ENCODE assay signal across 8 mouse cellular contexts in the genomic region with DNA sequence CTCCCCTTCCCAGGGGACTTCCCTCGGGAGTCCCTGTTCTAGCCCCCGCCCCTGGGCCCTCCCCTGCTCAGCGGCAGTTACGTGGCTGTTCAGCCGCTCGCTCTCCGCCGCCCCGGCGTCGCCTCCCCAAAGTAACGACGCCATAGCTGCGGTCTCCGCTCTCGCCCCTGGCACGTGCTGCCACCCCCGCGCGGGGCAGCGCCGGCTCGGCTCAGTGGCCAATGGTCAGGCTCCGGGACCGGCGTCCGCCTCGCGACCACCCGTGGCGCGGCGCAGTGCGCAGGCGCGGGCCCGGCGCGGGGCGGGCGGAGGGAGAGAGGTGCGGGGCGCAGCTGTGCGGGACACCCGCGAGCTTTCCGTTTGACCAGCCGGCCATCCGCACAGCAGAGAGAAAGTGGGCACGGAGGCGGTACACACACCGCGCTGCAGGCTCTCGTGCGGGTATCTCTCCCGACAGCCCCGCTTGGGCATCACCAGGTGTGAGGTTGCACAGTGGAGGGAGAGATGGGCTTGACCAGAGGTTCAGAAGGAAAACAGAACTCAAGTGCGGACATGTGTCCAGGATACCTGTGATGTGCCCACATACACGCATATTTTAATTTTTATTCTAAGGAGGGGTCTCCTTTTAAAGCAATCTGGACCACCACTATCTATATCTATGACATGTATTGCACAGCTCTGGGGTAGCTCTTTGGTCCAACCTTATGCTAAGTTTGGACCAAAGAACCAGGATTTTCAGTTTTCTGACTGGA. TPM values are rescaled to one million over a fixed set of nuclear protein-coding genes. Genes with fewer than 3 reads are reported as not detected.
DNase-seq lines count a peak whose midpoint lies in the region; ATAC-seq and TF ChIP-seq lines count a peak whose summit lies in the region.

A gene (minus strand): TSS at position 272 of the 752 bp plus-strand sequence.
A gene (plus strand): TSS at position 339 of the 752 bp plus-strand sequence.

- H3K4me3 ChIP-seq in megakaryocyte, embryonic 14.5 days (replicated peaks) = peak within 1 kb of the TSS; percentile 97
- H3K4me3 ChIP-seq in forebrain, embryonic 16.5 days (replicated peaks; ENCODE audit: low read length) = peak within 1 kb of the TSS; percentile 58
- H3K4me3 ChIP-seq in liver, embryonic 14.5 days (ENCODE audit: insufficient read depth in 1 of 2, low read depth in 2 of 2, low read length in 2 of 2) = peak within 1 kb of the TSS; percentile 70 to 86

- H3K9me3 ChIP-seq in megakaryocyte, embryonic 14.5 days = 0 out of 2 replicates have a peak, but pooled peaks cover 2% of the 10 kb centered on the region
- no peaks in the 10 kb centered on the region for H3K9me3 ChIP-seq in forebrain, embryonic 16.5 days (ENCODE audit: control insufficient read depth, low read length)
- H3K9me3 ChIP-seq in liver, embryonic 14.5 days (ENCODE audit: control insufficient read depth, low read length) = no peaks in the 10 kb centered on the region

- WGBS in forebrain, embryonic 16.5 days = under 1% methylated on average over 59 of the region's 59 CpGs
- under 1% methylated on average over 58 of the region's 59 CpGs for WGBS in liver, embryonic 14.5 days (ENCODE audit: insufficient replicate concordance)

- H3K27ac ChIP-seq in forebrain, embryonic 16.5 days (ENCODE audit: low read length) = peak within 1 kb of the TSS; percentile 78
- no peak within 1 kb of the TSS for H3K27ac ChIP-seq in liver, embryonic 14.5 days

- peaks cover 40% of the 10 kb centered on the region for H3K27me3 ChIP-seq in megakaryocyte, embryonic 14.5 days (replicated peaks)
- peaks cover 2% of the 10 kb centered on the region; the same call in 1 of the 2 replicates for H3K27me3 ChIP-seq in forebrain, embryonic 16.5 days (replicated peaks; ENCODE audit: control insufficient read depth, insufficient read depth, low read length)
- H3K27me3 ChIP-seq in liver, embryonic 14.5 days (ENCODE audit: control insufficient read depth, insufficient read depth, low read length) = peaks cover 34% of the 10 kb centered on the region

- peak; percentile 92 for DNase-seq in cerebellum, adult 11-12 months
- peak; percentile 43 for DNase-seq in kidney, postnatal 14 days
- no peak for DNase-seq in liver, embryonic 14.5 days (ENCODE audit: low read depth in 3 of 3, low spot score in 3 of 3)
- peak; percentile 79 for DNase-seq in right cerebral cortex, postnatal 14 days
- DNase-seq in ovary, postnatal 14 days (ENCODE audit: low spot score) = no peak

- no peak for ATAC-seq in megakaryocyte, adult 5-6 weeks (ENCODE audit: poor library complexity, severe bottlenecking)
- ATAC-seq in forebrain, embryonic 16.5 days = peak; percentile 68
- ATAC-seq in liver, embryonic 14.5 days (ENCODE audit: insufficient read depth) = peak; percentile 27; the same call in 1 of the 2 replicates

- no peak for TF ChIP-seq EP300 in liver, embryonic 14.5 days (IDR thresholded peaks at IDR 0.05; ENCODE audit: low read depth)

- H3K4me2 ChIP-seq in forebrain, embryonic 16.5 days (ENCODE audit: low read length) = peak within 1 kb of the TSS; percentile 97
- H3K4me2 ChIP-seq in liver, embryonic 14.5 days (ENCODE audit: low read depth) = peak within 1 kb of the TSS; percentile 69

- H3K9ac ChIP-seq in forebrain, embryonic 16.5 days (replicated peaks; ENCODE audit: low read depth, low read length) = peak within 1 kb of the TSS; percentile 73
- H3K9ac ChIP-seq in liver, embryonic 14.5 days (replicated peaks) = peak within 1 kb of the TSS; percentile 56

- TF ChIP-seq CTCF in liver, embryonic 14.5 days (IDR thresholded peaks at IDR 0.05; ENCODE audit: low read depth) = no peak

- peaks cover 18% of the 10 kb centered on the region for H3K36me3 ChIP-seq in megakaryocyte, embryonic 14.5 days (replicated peaks; ENCODE audit: low read length)
- peaks cover 10% of the 10 kb centered on the region; the same call in 1 of the 2 replicates for H3K36me3 ChIP-seq in forebrain, embryonic 16.5 days (ENCODE audit: control insufficient read depth, insufficient read depth)
- peaks cover 12% of the 10 kb centered on the region for H3K36me3 ChIP-seq in liver, embryonic 14.5 days (replicated peaks; ENCODE audit: control insufficient read depth, insufficient read depth, low read depth)

- peaks cover 29% of the 10 kb centered on the region for H3K4me1 ChIP-seq in megakaryocyte, embryonic 14.5 days
- H3K4me1 ChIP-seq in forebrain, embryonic 16.5 days (replicated peaks; ENCODE audit: control insufficient read depth, insufficient read depth, low read length) = peaks cover 17% of the 10 kb centered on the region
- H3K4me1 ChIP-seq in liver, embryonic 14.5 days (replicated peaks; ENCODE audit: control insufficient read depth in 2 of 2, insufficient read depth in 2 of 2, low read length in 1 of 2) = peaks cover 6 to 10% of the 10 kb centered on the region in 2 experiments

RNA-seq across cellular contexts. Expression of the first gene that starts in this region (rescaled TPM):
- not detected in 2 replicates for polyA plus RNA-seq in megakaryocyte, embryonic 14.5 days (2012; ENCODE audit: insufficient read depth, low replicate concordance)
- total RNA-seq in megakaryocyte, adult 5-6 weeks (2015) = 0.09 and 0.11 TPM in 2 replicates
- total RNA-seq in megakaryocyte, adult 5-6 weeks (2017) = 0.04 TPM in 1 of 2 replicates, not detected in the other
- polyA plus RNA-seq in forebrain, embryonic 16.5 days (2015; fragmentation: Nextera tagmentation; extraction: Ambion mirVana) = 19.4 and 21.6 TPM in 2 replicates
- 0.10 and 0.15 TPM in 2 replicates for polyA plus RNA-seq in liver, embryonic 14.5 days (2012; rRNA removed)
- 0.17 and 0.19 TPM in 2 replicates for polyA plus RNA-seq in liver, embryonic 14.5 days (2014; fragmentation: Nextera tagmentation; extraction: Ambion mirVana)

RNA-seq across cellular contexts. Expression of the second gene that starts in this region (rescaled TPM):
- polyA plus RNA-seq in megakaryocyte, embryonic 14.5 days (2012; ENCODE audit: insufficient read depth, low replicate concordance) = 1.0 TPM in 1 of 2 replicates, not detected in the other
- total RNA-seq in megakaryocyte, adult 5-6 weeks (2015) = 9.8 and 12.2 TPM in 2 replicates
- total RNA-seq in megakaryocyte, adult 5-6 weeks (2017) = 14.0 and 14.6 TPM in 2 replicates
- 15.7 and 20.6 TPM in 2 replicates for polyA plus RNA-seq in forebrain, embryonic 16.5 days (2015; fragmentation: Nextera tagmentation; extraction: Ambion mirVana)
- 3.4 and 6.0 TPM in 2 replicates for polyA plus RNA-seq in liver, embryonic 14.5 days (2012; rRNA removed)
- 7.2 and 7.7 TPM in 2 replicates for polyA plus RNA-seq in liver, embryonic 14.5 days (2014; fragmentation: Nextera tagmentation; extraction: Ambion mirVana)

Comparison
In these comparisons a context has a peak if more than half of its experiments do, and no peak if none do; other contexts are left out.
1. RNA of the first gene that starts in this region (polyA plus RNA-seq): 19.4 to 21.6 TPM in forebrain, embryonic 16.5 days; 0.10 to 0.19 TPM in liver, embryonic 14.5 days and not detected in megakaryocyte, embryonic 14.5 days; every median in the first group is over 10 times any median in the second.
2. DNase-seq: peak in cerebellum, adult 11-12 months (single experiment), kidney, postnatal 14 days (single experiment) and right cerebral cortex, postnatal 14 days (single experiment); none in liver, embryonic 14.5 days (0 of 3) and ovary, postnatal 14 days (single experiment).
3. Peak in every context shown above with its lines, with median percentiles within 50 percentile points of each other: H3K4me3 ChIP-seq.